16 mouse cellular contexts compared by ENCODE assay signal in the genomic region with DNA sequence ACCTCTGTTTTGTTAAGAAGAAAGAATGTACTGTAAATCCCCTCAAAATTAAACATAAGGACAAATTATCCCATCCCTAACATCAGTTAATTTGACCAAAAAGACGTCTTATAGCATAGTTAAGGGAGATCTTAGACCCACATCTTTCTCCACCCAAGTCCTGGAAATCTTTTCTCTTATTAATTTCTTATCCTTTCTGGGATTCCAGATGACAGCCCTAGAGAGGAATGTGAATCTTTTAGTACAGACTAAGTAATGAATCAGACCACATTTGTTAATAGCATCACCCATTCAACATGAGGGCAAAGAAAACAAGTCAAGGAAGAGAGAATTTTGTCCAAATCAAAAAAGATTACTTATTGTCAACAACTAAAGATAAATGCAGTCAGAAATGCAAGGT.
"Had no signal": no experiment of that assay in that cellular context is flagged by ENCODE, and none has a peak within 500 bp of the region (broad histone marks: within the 10 kb centered on the region; RNA-seq: fewer than 3 reads in every experiment).

No protein-coding gene starts in this region.

- H3K4me3 ChIP-seq: neural tube, embryonic 13.5 days; neural tube, embryonic 15.5 days; stomach, embryonic 15.5 days had no signal

- DNase-seq: retina, postnatal 1 day; right cerebral cortex, adult 18-20 months; right cerebral cortex, postnatal 14 days; right cerebral cortex, postnatal 25 days; right cerebral cortex, postnatal 4 days; spleen, adult 18-20 months; thymus, adult 18-20 months; thymus, adult 2 months; thymus, postnatal 14 days; thymus, postnatal 25 days; thymus, postnatal 36 days; thymus, postnatal 4 days had no signal

- H3K4me1 ChIP-seq: neural tube, embryonic 13.5 days; neural tube, embryonic 15.5 days; stomach, embryonic 15.5 days had no signal

- H3K27me3 ChIP-seq: neural tube, embryonic 13.5 days; neural tube, embryonic 15.5 days; stomach, embryonic 15.5 days had no signal

- H3K27ac ChIP-seq: neural tube, embryonic 13.5 days; neural tube, embryonic 15.5 days; stomach, embryonic 15.5 days; stomach, postnatal 0 days had no signal
